In genomic region chr5:102424636-102425242, GRCm38 (mm10) we compare ENCODE assay signal across 17 mouse cellular contexts. TPM values are rescaled to one million over a fixed set of nuclear protein-coding genes. Genes with fewer than 3 reads are reported as not detected.
DNase-seq lines count a peak whose midpoint lies in the region; ATAC-seq and TF ChIP-seq lines count a peak whose summit lies in the region.
"Had no signal": no experiment of that assay in that cellular context is flagged by ENCODE, and none has a peak within 500 bp of the region (broad histone marks: within the 10 kb centered on the region; RNA-seq: fewer than 3 reads in every experiment).

No protein-coding gene starts in this region.

- no peak for DNase-seq in testis, postnatal 14 days (ENCODE audit: low spot score)
- DNase-seq in lung, postnatal 14 days, result peak; percentile 9
- peak; percentile 63 for DNase-seq in splenic B cell, adult 2 months (ENCODE audit: low read depth, low spot score)
- no peak for DNase-seq in gastrocnemius, postnatal 25 days
- no peak for DNase-seq in layer of hippocampus, postnatal 36 days
- DNase-seq: cerebellum, adult 9-10 months; gastrocnemius, postnatal 36 days; heart, postnatal 36 days; kidney, adult 9 months; kidney, postnatal 36 days had no signal

- H3K27ac ChIP-seq in testis, adult 2 months (ENCODE audit: control insufficient read depth, insufficient read depth, low read depth, low read length), result no peak overlapping the region; the same call in 1 of the 2 replicates
- H3K27ac ChIP-seq: forebrain, embryonic 10.5 days; heart, embryonic 13.5 days; hindbrain, embryonic 15.5 days; liver, embryonic 15.5 days had no signal

- H3K27me3 ChIP-seq in testis, adult 2 months (ENCODE audit: control insufficient read depth, insufficient read depth, low read length), result no peaks in the 10 kb centered on the region
- no peaks in the 10 kb centered on the region for H3K27me3 ChIP-seq in splenic B cell, adult 2 months (ENCODE audit: control insufficient read depth, insufficient read depth, low read length, poor library complexity, severe bottlenecking)
- H3K27me3 ChIP-seq: heart, embryonic 13.5 days; hindbrain, embryonic 15.5 days; liver, embryonic 15.5 days had no signal

- H3K36me3 ChIP-seq in testis, adult 2 months (ENCODE audit: control insufficient read depth, insufficient read depth, low read length), result no peaks in the 10 kb centered on the region
- no peaks in the 10 kb centered on the region for H3K36me3 ChIP-seq in splenic B cell, adult 2 months (ENCODE audit: control insufficient read depth, insufficient read depth, low read length, poor library complexity, severe bottlenecking)
- H3K36me3 ChIP-seq: forebrain, embryonic 10.5 days; heart, embryonic 13.5 days; hindbrain, embryonic 15.5 days; liver, embryonic 15.5 days had no signal

- TF ChIP-seq CTCF in testis, adult 2 months (IDR thresholded peaks at IDR 0.05; ENCODE audit: control insufficient read depth, insufficient read depth, insufficient replicate concordance, low read depth, low read length), result no peak

- H3K4me1 ChIP-seq in testis, adult 2 months (ENCODE audit: control insufficient read depth, insufficient read depth, low read length), result peaks cover 3% of the 10 kb centered on the region
- H3K4me1 ChIP-seq: forebrain, embryonic 10.5 days; heart, embryonic 13.5 days; hindbrain, embryonic 15.5 days; liver, embryonic 15.5 days had no signal

- peak overlapping the region; percentile 62 for H3K4me3 ChIP-seq in testis, adult 2 months (ENCODE audit: control insufficient read depth, low read depth, low read length)
- H3K4me3 ChIP-seq: forebrain, embryonic 10.5 days; heart, embryonic 13.5 days; hindbrain, embryonic 15.5 days; liver, embryonic 15.5 days had no signal

- peak; percentile 80 for ATAC-seq in granulocyte monocyte progenitor cell, adult 5-6 weeks (replicated peaks; ENCODE audit: poor library complexity, severe bottlenecking)
- no peak for ATAC-seq in erythroblast, adult 5-6 weeks (replicated peaks; ENCODE audit: low FRiP score, poor library complexity, severe bottlenecking)

- TF ChIP-seq POLR2A in testis, adult 2 months (IDR thresholded peaks at IDR 0.05; ENCODE audit: control insufficient read depth, low read depth, low read length), result no peak

RNA-seq across cellular contexts. Expression of gene Arhgap24, which starts 56.5 kb away (rescaled TPM):
- polyA plus RNA-seq in testis, adult 2 months (2012; rRNA removed), result 1.1 and 1.9 TPM in 2 replicates
- total RNA-seq in granulocyte monocyte progenitor cell, adult 5-6 weeks (2014; fragmentation: Nextera tagmentation), result 3.2 and 3.8 TPM in 2 replicates
- 1.8 and 1.9 TPM in 2 replicates for total RNA-seq in granulocyte monocyte progenitor cell, adult 5-6 weeks (2017)
- not detected in 2 replicates for total RNA-seq in erythroblast, adult 5-6 weeks (2015; ENCODE audit: low replicate concordance)
- total RNA-seq in erythroblast, adult 5-6 weeks (2017; ENCODE audit: low replicate concordance), result 0.17 and 0.84 TPM in 2 replicates
- 10 to 100 TPM; 14.1 to 23.8 TPM for total RNA-seq in gastrocnemius, postnatal 25 days (2021)
- 1 to 10 TPM; 5.2 to 5.3 TPM for total RNA-seq in layer of hippocampus, postnatal 36 days (2021)

Comparison
In these comparisons a context has a peak if more than half of its experiments do, and no peak if none do; other contexts are left out.
1. DNase-seq: peak in lung, postnatal 14 days (single experiment) and splenic B cell, adult 2 months (single experiment); none in testis, postnatal 14 days (single experiment), gastrocnemius, postnatal 25 days (single experiment) and layer of hippocampus, postnatal 36 days (0 of 2).